Mouse (Mus musculus) cerebellum, adult (tissue): ENCODE measurements at regions not wholly inside any gene's neighbourhood (a gene's known extent, or its start where the extent isn't known, plus 50 kb on each side); places are given as distances from the start of the nearest gene placed in this dataset.
"Not testable (repeated sequence)": the region's sequence is repeated elsewhere in the genome, so short reads cannot be mapped to it uniquely, and the experiment has no call there.

Experiments
- ATAC-seq: cut with Nextera tagmentation; 2 replicates; pipeline ENCODE4 v1.9.2; 2017; ENCODE audit warnings: mild to moderate bottlenecking, moderate library complexity, mixed read lengths; ENCODE audit not compliant: insufficient number of reproducible peaks, low FRiP score, low TSS enrichment

GRCm38 (mm10) chr13:75295818-75296217 lies 206.2 kb downstream of the Pcsk1 start:
- ATAC-seq: no peak

- no peak for ATAC-seq
Observed at GRCm38 (mm10) chr13:75319780-75320179, 230.2 kb downstream of the Pcsk1 start.

- no peak for ATAC-seq
Observed at GRCm38 (mm10) chr13:75320239-75320638, 230.6 kb downstream of the Pcsk1 start.

GRCm38 (mm10) chr13:75337054-75337453 lies 247.4 kb downstream of the Pcsk1 start:
- no peak for ATAC-seq

- ATAC-seq: no peak
Observed at GRCm38 (mm10) chr13:75343422-75343821, 253.8 kb downstream of the Pcsk1 start.

GRCm38 (mm10) chr13:75366723-75367426 lies 277.2 kb downstream of the Pcsk1 start:
- ATAC-seq: no peak

GRCm38 (mm10) chr13:75368249-75368800 lies 278.7 kb downstream of the Pcsk1 start:
- ATAC-seq: no peak

- not testable (repeated sequence) for ATAC-seq
Observed at GRCm38 (mm10) chr13:75377100-75377499, 287.5 kb downstream of the Pcsk1 start.

- no peak for ATAC-seq
Observed at GRCm38 (mm10) chr13:75377717-75378116, 288.1 kb downstream of the Pcsk1 start.

- ATAC-seq: no peak
Observed at GRCm38 (mm10) chr13:75384631-75385340, 295.2 kb downstream of the Pcsk1 start.

GRCm38 (mm10) chr13:75389211-75389610 lies 299.6 kb downstream of the Pcsk1 start:
- ATAC-seq: no peak

- ATAC-seq: no peak
Observed at GRCm38 (mm10) chr13:75390177-75390576, 300.6 kb downstream of the Pcsk1 start.

GRCm38 (mm10) chr13:75399846-75400245 lies 306.7 kb upstream of the Ell2 start:
- not testable (repeated sequence) for ATAC-seq

GRCm38 (mm10) chr13:75420726-75421125 lies 285.8 kb upstream of the Ell2 start:
- no peak for ATAC-seq

GRCm38 (mm10) chr13:75426971-75427370 lies 279.6 kb upstream of the Ell2 start:
- no peak for ATAC-seq

GRCm38 (mm10) chr13:75439170-75439569 lies 267.4 kb upstream of the Ell2 start:
- ATAC-seq: no peak

GRCm38 (mm10) chr13:75440051-75440450 lies 266.5 kb upstream of the Ell2 start:
- no peak for ATAC-seq

GRCm38 (mm10) chr13:75460335-75460878 lies 246.2 kb upstream of the Ell2 start:
- ATAC-seq: no peak

- no peak for ATAC-seq
Observed at GRCm38 (mm10) chr13:75461273-75461672, 245.3 kb upstream of the Ell2 start.

- no peak for ATAC-seq
Observed at GRCm38 (mm10) chr13:75467225-75467624, 239.3 kb upstream of the Ell2 start.
